Mouse (Mus musculus) CD4-positive, CD25-positive, alpha-beta regulatory T cell, adult 9 weeks (primary cell): ENCODE measurements around the gene Rrm2. TPM values are rescaled to one million over a fixed set of nuclear protein-coding genes. Genes with fewer than 3 reads are reported as not detected.

Source experiments
- polyA plus RNA-seq: library from polyadenylated mRNA; unstranded; fragments of 100-300 nt; shearing (Covaris generic); gene quantifications from one replicate; pipeline ENCODE4 v1.2.1, GENCODE M21; 2017

Rrm2 gene
- polyA plus RNA-seq, result 27.0 TPM

DNA sequence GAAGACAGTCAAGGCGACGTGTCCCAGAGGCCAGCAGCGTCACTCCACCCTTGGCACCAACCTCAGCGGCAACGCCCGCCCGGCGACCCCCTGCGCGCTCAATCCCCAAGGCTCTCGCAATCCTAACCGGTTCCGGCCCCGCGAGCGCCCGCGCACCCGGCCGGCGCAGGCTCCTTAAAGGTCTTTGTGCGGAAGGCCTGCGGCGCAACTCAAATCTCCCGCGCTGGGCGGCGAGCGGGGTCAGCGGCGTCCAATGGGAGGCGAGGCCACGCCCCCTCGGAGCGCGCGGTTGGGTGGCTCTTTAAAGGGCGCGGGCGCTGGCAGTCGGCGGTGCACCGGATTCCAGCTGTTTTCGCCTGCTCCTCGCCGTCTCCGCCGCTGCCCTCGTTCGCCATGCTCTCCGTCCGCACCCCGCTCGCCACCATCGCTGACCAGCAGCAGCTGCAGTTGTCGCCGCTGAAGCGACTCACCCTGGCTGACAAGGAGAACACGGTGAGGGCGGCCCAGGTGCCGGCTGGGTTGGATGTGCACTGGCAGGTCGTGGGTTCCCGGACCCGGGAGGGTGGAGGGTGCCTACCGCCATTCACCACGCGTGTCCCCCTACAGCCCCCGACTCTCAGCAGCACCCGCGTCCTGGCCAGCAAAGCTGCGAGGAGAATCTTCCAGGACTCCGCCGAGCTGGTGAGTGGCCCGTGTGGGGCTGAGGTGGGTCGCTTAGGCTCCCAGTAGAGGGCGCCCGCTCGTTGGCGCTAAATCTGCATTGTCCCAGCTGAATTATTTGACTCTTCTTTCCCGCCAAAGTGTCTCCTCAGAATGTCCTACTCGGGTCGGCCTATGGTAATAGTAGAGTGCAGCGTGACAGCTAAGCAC, at the start of gene Rrm2:
Rrm2 (plus strand) TSS at position 288 of the 870 bp plus-strand sequence.

DNA sequence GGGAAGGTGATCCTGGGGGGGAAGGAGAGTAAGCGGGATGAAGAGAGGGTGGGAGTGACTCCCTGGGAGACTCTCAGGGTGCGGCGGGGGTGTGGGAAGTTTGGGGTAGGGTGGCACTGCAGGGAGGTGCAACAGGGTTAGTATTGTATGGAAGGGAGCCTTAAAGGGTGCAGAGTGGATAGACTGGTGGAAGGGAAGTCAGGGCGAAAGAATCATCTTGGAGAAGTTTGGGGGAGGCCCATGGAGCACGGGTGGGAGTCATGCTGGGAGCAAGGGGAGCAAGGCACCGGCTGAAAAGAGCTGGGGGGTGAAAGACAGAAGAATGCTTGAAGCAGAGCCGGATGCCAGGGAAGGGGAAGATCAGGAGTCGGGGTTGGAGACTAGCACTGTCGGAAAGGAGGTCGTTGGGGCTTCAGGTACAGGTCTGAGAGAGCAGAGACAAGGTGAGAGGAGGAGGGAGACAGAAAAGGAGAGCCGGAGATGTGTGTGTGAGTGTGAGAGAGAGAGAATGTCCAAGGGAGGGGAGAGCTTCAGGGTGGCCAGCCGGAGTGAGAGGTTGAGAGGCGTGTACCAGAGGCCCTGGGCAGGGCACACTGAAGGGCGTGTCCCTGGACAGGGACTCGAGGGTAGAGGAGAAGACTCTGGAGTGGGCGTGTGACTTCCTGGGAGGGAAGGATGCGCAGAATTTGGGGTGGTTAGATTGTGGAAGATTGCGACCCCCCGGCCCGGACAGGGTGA, 26.6 kb upstream of the Rrm2 start, which contains the start of gene Cys1:
Cys1 (minus strand) TSS at position 528 of the 738 bp plus-strand sequence.

Other genes starting within 250 kb of the Rrm2 start
- gene Taf1b, start 209.9 kb upstream of the Rrm2 start, polyA plus RNA-seq, result 79.7 TPM
- gene Grhl1, start 136.0 kb upstream of the Rrm2 start, polyA plus RNA-seq, result 3.2 TPM
- gene Klf11, start 57.0 kb upstream of the Rrm2 start, polyA plus RNA-seq, result 1.6 TPM
- not detected for gene Cys1, start 26.4 kb upstream of the Rrm2 start, polyA plus RNA-seq
- gene Mboat2, start 122.6 kb downstream of the Rrm2 start, polyA plus RNA-seq, result 0.25 TPM